Mouse (Mus musculus) hindbrain, embryonic 12.5 days (tissue): ENCODE measurements around the gene Gm20388. TPM values are rescaled to one million over a fixed set of nuclear protein-coding genes. Genes with fewer than 3 reads are reported as not detected.
A peak's percentile ranks its signal among the peaks of the same experiment; 100 is the strongest.

Source experiments
- ATAC-seq: fragments of 200-750 bp; cut with Nextera tagmentation; 2 replicates; pipeline ENCODE4 v1.8.0; 2017; ENCODE audit warnings: moderate TSS enrichment; ENCODE audit not compliant: low FRiP score
- H3K27ac ChIP-seq: fragments of 300-500 bp; sonication (generic); 2 replicates; pipeline ENCODE4 v1.5.1; 2016; ENCODE audit warnings: mild to moderate bottlenecking
- H3K27me3 ChIP-seq: fragments of 300-500 bp; sonication (generic); 2 replicates; pipeline ENCODE4 v1.6.1; 2016; ENCODE audit warnings: mild to moderate bottlenecking
- H3K36me3 ChIP-seq: fragments of 300-500 bp; sonication (generic); 2 replicates; pipeline ENCODE4 v1.6.1; 2016; ENCODE audit warnings: mild to moderate bottlenecking
- H3K4me1 ChIP-seq: fragments of 300-500 bp; sonication (generic); 2 replicates; pipeline ENCODE4 v1.6.1; 2016
- H3K4me2 ChIP-seq: fragments of 300-500 bp; sonication (generic); replicated peaks from 2 replicates; pipeline ENCODE4 v1.6.1; 2016; ENCODE audit warnings: mild to moderate bottlenecking
- H3K4me3 ChIP-seq: fragments of 300-500 bp; sonication (generic); 2 replicates; pipeline ENCODE4 v1.5.1; 2016; ENCODE audit warnings: mild to moderate bottlenecking
- H3K9ac ChIP-seq: fragments of 300-500 bp; sonication (generic); 2 replicates; pipeline ENCODE4 v1.6.1; 2016; ENCODE audit warnings: mild to moderate bottlenecking, moderate library complexity
- H3K9me3 ChIP-seq: fragments of 300-500 bp; sonication (generic); replicated peaks from 2 replicates; pipeline ENCODE4 v1.6.1; 2016; ENCODE audit warnings: mild to moderate bottlenecking
- WGBS: fragments of 180-500 bp; shearing (Covaris S2); methylation state at CpG from one replicate; pipeline ENCODE4 v1.1.7; 2016; 5-methylcytosine and 5-hydroxymethylcytosine counted together
- polyA plus RNA-seq: library from polyadenylated mRNA; unstranded; fragments of >200 nt; fragmentation: Nextera tagmentation; extraction: Ambion mirVana; gene quantifications from 2 replicates; pipeline ENCODE4 v1.2.1, GENCODE M21; 2016

Gm20388 gene
- polyA plus RNA-seq, 1 experiment from 2014 or later, result not detected

DNA sequence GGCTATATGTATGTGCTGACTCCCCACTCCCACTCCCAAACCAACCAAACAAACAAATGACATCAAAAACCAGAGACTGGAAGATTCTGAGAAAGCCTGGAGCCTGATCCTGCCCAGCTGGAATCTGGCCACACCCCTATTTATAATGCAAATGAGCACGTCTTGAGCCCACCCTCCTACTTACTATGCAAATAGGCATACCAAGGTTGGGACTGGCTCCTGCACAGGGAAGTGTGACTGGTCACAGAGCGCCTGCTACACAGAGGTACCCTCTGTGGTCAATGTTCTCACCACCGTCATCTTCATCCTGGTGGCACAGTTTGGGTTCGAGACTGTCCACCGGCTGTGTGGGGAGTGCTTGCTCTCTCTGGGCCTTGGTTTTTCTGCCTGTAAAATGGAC, 464.5 kb downstream of the Gm20388 start:
- Histone ChIP-seq H3K4me1 (peaks cover 83% of the 10 kb centered on the region), H3K9me3 (no peaks in the 10 kb centered on the region), H3K27ac (peak overlapping the region; percentile 84), H3K4me3 (no peak overlapping the region), H3K4me2 (no peak overlapping the region), H3K36me3 (no peaks in the 10 kb centered on the region), H3K9ac (no peak overlapping the region), H3K27me3 (no peaks in the 10 kb centered on the region)
- 29% methylated on average over 5 of the region's 5 CpGs for WGBS
- peak; percentile 68 for ATAC-seq

DNA sequence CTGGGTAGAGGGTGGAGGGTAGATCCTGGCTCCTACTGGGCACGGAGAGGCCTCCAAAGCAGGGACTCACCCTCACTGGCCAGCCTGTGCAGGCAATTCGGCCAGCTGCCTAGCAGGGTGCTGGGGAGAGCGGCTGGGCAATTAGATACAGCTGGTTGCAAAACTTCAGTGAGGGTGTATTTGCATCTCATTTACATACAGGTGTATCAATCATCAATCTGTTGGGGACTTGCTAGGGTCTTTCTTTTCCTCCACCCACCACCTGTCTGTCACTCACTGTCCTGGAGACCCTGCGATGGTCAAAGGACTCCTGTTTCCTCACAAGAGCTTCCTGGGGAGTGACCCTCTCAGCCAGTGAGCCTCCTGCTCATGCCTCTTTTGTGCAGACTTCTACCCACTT, 465.6 kb downstream of the Gm20388 start:
- Histone ChIP-seq H3K27ac (peak overlapping the region; percentile 84), H3K4me1 (peaks cover 90% of the 10 kb centered on the region), H3K27me3 (no peaks in the 10 kb centered on the region), H3K9me3 (no peaks in the 10 kb centered on the region), H3K4me3 (no peak overlapping the region), H3K4me2 (no peak overlapping the region), H3K9ac (0 out of 2 replicates have a peak overlapping the region, but pooled peaks have one; percentile 35), H3K36me3 (no peaks in the 10 kb centered on the region)
- no peak for ATAC-seq
- WGBS, result 17% methylated on average over 4 of the region's 4 CpGs

DNA sequence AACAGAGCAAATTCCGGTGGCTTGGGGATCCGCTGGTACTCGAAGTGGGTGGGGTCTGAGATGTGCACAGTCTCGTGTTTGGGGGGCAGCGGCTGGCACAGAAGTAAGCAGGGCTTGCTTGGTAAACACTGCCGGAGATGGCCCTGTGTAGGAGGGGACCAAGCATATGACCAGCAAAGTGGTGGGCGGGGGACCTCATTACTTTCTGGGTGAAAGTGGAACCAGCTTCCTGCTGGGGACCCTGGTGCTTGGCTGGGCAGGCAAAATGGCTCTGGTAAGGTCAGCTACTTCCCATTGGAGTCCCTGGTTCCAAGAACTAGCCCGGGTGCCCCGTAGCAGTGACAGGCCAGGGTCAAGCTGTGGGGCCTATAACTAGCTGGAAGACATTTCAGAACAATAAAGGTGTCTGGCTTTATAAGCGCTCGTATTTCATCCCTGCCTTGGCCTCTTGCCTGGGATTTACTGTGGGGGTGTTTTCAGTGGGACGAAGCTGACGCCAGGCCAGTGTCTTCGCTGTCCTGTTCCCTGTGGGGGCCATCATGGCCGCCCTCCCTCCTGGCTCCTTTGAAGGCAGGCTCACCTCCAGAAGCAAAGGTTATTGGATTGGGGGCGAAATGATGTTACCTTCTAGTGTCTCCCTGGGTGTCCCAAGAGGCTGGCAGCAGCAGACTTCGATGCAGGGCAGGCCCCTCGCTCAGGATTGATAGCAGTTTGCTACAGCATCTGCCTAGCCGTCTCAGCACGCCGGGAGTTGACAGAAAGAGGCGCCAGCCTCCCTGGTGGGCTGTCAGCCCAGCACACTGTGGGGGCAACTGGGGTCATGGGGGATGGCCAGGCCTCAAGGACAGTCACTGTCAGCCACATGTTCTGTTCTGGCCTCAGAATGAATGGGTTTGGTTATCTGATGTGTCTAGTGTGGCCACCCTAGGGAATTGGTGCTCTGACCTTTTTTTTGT, 466.5 kb downstream of the Gm20388 start:
- H3K4me2 ChIP-seq, result no peak overlapping the region
- no peak overlapping the region for H3K9ac ChIP-seq
- peak overlapping the region; percentile 73 for H3K27ac ChIP-seq
- no peaks in the 10 kb centered on the region for H3K27me3 ChIP-seq
- no peaks in the 10 kb centered on the region for H3K36me3 ChIP-seq
- 40% methylated on average over 22 of the region's 22 CpGs for WGBS
- no peaks in the 10 kb centered on the region for H3K9me3 ChIP-seq
- ATAC-seq, result no peak
- H3K4me1 ChIP-seq, result peaks cover 95% of the 10 kb centered on the region
- H3K4me3 ChIP-seq, result no peak overlapping the region

DNA sequence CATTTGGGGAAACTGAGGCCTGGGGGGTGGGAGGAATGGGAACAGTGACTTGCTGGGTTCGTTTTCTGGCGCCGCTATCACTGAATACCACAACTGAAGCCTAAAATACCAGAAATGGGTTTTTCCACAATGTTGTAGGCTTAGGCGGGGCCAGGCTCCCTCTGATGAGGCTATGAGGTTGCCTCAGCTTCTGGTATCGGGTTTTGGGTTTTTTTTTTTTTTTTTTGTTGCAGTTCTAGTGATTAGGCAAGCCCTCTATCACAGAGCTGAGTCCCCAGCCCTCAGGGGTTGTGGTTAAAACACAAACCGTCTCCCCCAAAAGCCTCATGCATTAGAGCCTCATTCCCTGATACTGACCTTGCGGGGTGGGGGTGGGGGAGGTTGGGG, 467.2 kb downstream of the Gm20388 start:
- no peak overlapping the region for H3K4me2 ChIP-seq
- H3K9ac ChIP-seq, result no peak overlapping the region
- no peaks in the 10 kb centered on the region for H3K27me3 ChIP-seq
- WGBS, result 55% methylated on average over 7 of the region's 7 CpGs
- no peak overlapping the region for H3K4me3 ChIP-seq
- no peaks in the 10 kb centered on the region for H3K9me3 ChIP-seq
- H3K36me3 ChIP-seq, result no peaks in the 10 kb centered on the region
- H3K4me1 ChIP-seq, result peaks cover 96% of the 10 kb centered on the region
- ATAC-seq, result no peak
- no peak overlapping the region for H3K27ac ChIP-seq

DNA sequence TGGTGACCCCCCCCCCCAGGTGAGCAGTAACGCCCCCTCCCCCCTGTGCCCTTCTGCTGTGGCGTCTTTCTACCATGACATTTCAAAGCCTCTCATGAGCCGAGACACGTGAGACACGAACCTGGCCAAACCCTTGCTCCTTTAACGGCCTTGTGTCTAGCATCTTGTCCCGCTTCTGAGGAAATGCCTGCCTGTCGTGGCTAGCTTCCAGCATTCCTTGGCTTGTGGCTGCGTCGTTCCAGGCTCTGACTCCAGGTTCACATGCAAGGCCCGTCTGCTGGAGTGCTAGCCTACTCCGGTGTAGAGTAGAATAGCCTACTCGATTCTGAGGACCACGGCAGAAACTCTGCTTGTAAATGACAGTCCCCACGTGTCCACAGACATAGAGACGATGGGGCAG, 467.7 kb downstream of the Gm20388 start:
- H3K9ac ChIP-seq, result no peak overlapping the region; the same call in 1 of the 2 replicates
- no peak overlapping the region for H3K4me2 ChIP-seq
- no peak overlapping the region for H3K4me3 ChIP-seq
- H3K9me3 ChIP-seq, result no peaks in the 10 kb centered on the region
- no peaks in the 10 kb centered on the region for H3K27me3 ChIP-seq
- ATAC-seq, result no peak
- H3K36me3 ChIP-seq, result no peaks in the 10 kb centered on the region
- 45% methylated on average over 16 of the region's 16 CpGs for WGBS
- no peak overlapping the region for H3K27ac ChIP-seq
- peaks cover 96% of the 10 kb centered on the region for H3K4me1 ChIP-seq

DNA sequence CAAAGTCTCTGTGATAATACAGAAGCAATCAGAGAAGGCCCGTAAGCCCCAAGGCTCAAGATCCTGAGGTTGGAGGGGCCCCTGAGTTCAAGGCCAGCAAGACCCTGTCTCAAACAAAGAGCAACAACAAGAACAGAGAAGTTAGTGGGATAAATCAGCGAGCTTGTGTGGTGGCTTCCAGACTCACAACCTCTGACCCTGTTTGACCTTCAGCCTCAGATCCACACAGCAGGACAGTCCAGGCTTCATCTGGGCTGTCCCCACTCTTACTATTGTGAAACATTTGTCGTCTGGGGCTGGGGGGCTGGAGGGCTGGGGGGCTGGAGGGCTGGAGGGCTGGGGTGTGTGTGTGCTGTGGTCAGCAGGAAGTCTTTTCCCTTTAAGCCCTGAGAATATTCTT, 468.4 kb downstream of the Gm20388 start:
- 36% methylated on average over 3 of the region's 3 CpGs for WGBS
- ATAC-seq, result no peak
- Histone ChIP-seq H3K36me3 (no peaks in the 10 kb centered on the region), H3K4me3 (no peak overlapping the region), H3K4me2 (no peak overlapping the region), H3K9me3 (no peaks in the 10 kb centered on the region), H3K4me1 (peaks cover 96% of the 10 kb centered on the region), H3K27me3 (no peaks in the 10 kb centered on the region), H3K27ac (no peak overlapping the region), H3K9ac (no peak overlapping the region)

DNA sequence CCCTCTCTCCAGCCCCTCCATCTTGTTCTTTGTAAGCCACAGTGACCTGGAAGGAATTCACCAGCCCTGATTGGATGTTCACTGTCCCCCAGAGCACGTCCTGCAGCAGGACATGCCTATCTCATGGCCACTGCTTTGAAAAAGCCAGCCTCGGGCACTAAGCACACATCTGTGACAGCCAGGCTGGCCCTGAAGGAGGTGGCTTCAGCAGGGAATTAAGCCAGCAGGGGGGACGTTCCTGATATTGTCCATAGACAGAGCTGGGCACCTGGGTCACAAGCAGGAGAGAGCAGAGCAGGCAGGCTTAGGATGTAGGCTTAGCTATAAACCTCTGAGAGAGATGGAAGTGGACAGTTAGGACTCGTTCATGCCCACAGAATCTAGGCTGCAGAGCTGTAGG, 471.2 kb downstream of the Gm20388 start:
- peak overlapping the region; percentile 78 for H3K27ac ChIP-seq
- WGBS, result 29% methylated on average over 4 of the region's 4 CpGs
- H3K9me3 ChIP-seq, result 0 out of 2 replicates have a peak, but pooled peaks cover 6% of the 10 kb centered on the region
- no peak overlapping the region for H3K4me2 ChIP-seq
- H3K27me3 ChIP-seq, result no peaks in the 10 kb centered on the region
- peak; percentile 14 for ATAC-seq
- no peaks in the 10 kb centered on the region for H3K36me3 ChIP-seq
- peaks cover 75% of the 10 kb centered on the region for H3K4me1 ChIP-seq
- 0 out of 2 replicates have a peak overlapping the region, but pooled peaks have one; percentile 0 for H3K9ac ChIP-seq
- no peak overlapping the region for H3K4me3 ChIP-seq

DNA sequence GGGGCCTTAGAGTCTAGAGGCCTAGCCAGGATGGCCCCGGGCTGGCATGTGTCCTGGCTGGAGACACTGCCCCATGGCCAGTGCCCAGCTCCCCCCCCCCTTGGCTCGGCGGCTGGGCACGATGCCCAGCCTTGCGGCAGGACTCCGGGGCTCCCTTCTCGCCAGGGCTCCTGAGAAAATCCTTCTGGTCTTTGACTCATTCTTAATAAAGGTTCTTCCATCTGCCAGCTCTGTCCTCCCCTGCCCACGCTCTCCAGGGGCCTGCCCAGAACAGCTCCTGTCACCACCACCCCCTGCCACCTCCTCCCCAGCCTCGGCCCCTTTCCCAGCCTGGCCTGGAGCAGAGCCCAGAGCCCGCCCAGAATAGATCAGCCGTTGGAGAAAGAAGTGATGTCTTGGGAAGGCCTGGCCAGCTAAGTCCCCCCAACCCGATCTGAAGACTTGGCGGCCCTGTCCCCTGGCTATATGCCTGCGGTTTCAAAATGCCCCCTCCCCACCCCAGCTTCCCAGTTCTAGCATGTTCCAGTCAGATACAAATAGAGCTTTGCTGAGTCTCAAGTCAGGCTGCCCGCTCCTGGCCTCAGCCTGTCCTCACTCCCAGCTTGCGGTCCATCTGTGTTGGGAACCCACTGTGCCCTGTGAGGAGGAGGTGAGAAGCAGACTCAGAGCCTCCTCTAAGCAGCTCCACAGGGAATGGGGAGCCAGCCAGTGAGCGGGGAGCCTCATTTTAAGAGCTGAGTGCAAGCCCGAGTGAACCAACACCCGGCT, 472.0 kb downstream of the Gm20388 start:
- no peaks in the 10 kb centered on the region for H3K36me3 ChIP-seq
- peak; percentile 72 for ATAC-seq
- no peak overlapping the region for H3K4me2 ChIP-seq
- H3K27me3 ChIP-seq, result no peaks in the 10 kb centered on the region
- peaks cover 72% of the 10 kb centered on the region for H3K4me1 ChIP-seq
- peak overlapping the region; percentile 78 for H3K27ac ChIP-seq
- 58% methylated on average over 19 of the region's 19 CpGs for WGBS
- H3K9ac ChIP-seq, result 0 out of 2 replicates have a peak overlapping the region, but pooled peaks have one; percentile 0
- H3K4me3 ChIP-seq, result no peak overlapping the region
- 0 out of 2 replicates have a peak, but pooled peaks cover 6% of the 10 kb centered on the region for H3K9me3 ChIP-seq

DNA sequence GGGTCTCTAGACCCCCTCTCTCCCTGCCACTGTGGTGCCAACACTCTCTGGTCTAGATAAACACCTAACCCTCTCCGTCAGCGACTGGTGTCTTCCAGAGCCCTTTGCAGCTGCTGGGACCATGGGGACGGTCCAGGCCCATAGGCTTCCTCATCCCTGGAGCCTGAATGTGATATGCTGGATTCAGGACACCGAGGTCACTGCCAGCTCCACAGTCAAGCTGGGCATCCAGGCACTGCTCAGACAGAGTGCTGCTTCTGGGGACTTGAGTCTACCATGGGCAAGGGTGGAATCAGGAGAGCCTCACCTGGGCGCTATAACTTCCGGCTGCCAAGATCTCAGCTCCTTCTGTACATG, 472.5 kb downstream of the Gm20388 start:
- Histone ChIP-seq H3K4me3 (no peak overlapping the region), H3K9ac (no peak overlapping the region), H3K4me2 (no peak overlapping the region), H3K27ac (peak overlapping the region; percentile 78), H3K9me3 (0 out of 2 replicates have a peak, but pooled peaks cover 6% of the 10 kb centered on the region), H3K4me1 (peaks cover 70% of the 10 kb centered on the region), H3K27me3 (no peaks in the 10 kb centered on the region), H3K36me3 (no peaks in the 10 kb centered on the region)
- ATAC-seq, result no peak
- 68% methylated on average over 6 of the region's 6 CpGs for WGBS

DNA sequence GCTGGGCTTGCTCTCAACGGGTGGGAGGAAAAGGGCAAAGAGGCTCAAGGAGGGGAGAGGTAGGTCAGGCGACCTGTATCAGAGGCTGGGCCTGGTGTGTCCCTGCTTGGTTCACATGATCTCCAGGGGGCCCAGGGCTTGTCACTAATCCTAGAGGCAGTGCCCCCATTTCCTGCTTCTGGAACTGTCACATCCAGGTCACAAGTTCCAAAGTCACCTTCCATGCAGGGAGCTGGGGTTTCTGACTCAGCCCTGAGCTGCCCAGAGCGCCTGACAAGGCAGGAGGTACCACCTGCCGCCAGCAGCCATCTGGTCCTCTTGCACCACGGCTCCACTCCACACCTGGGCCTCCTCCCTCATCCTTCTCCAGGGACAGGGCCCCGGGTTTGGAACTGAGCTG, 473.1 kb downstream of the Gm20388 start:
- no peak overlapping the region for H3K9ac ChIP-seq
- no peak overlapping the region for H3K4me3 ChIP-seq
- no peak overlapping the region for H3K4me2 ChIP-seq
- H3K27me3 ChIP-seq, result no peaks in the 10 kb centered on the region
- peaks cover 69% of the 10 kb centered on the region for H3K4me1 ChIP-seq
- 34% methylated on average over 6 of the region's 6 CpGs for WGBS
- H3K9me3 ChIP-seq, result 0 out of 2 replicates have a peak, but pooled peaks cover 6% of the 10 kb centered on the region
- no peak for ATAC-seq
- H3K36me3 ChIP-seq, result no peaks in the 10 kb centered on the region
- peak overlapping the region; percentile 78; the same call in 1 of the 2 replicates for H3K27ac ChIP-seq

DNA sequence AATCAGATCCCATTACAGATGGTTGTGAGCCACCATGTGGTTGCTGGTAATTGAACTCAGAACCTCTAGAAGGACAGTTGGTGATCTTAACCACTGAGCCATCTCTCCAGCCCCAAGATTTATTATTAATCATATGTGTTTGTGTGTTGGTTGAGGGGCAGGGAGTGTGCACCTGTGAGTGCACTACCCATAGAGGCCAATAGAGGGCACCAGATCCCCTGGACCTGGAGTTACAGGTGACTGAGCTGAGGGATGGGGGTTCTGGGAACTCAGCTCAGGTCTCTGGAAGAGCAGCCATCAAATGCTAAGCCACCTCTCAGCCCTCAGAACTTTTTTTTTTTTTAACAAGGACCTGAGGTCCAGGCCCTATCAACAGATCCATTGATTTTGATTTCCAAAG, 474.1 kb downstream of the Gm20388 start:
- peaks cover 60% of the 10 kb centered on the region for H3K4me1 ChIP-seq
- ATAC-seq, result no peak

DNA sequence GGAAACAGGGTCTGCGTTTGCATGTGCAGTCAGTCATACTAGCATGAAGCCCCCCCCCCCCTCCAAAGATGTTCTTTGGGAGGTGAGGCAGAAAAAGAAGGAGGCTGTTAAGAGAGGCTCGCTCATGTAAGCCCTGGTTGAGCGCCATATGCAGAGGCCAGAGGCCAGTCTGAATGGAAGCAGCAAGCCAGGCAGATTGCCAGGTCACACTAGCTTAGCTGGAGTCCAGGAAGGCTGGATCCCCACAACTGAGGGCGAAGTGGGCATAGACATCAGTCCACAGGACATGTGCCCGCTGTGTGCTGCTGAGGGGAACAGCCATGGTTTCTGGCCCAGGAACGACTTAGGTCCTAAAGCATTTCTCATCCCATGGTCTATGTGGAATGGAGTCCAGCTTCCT, 477.6 kb downstream of the Gm20388 start:
- H3K27ac ChIP-seq, result no peak overlapping the region

More for the DNA sequence above, 474.1 kb downstream of the Gm20388 start:
- Histone ChIP-seq H3K27me3 (no peaks in the 10 kb centered on the region), H3K4me2 (no peak overlapping the region), H3K9me3 (0 out of 2 replicates have a peak, but pooled peaks cover 6% of the 10 kb centered on the region), H3K36me3 (no peaks in the 10 kb centered on the region), H3K9ac (no peak overlapping the region), H3K27ac (no peak overlapping the region), H3K4me3 (no peak overlapping the region)

More for the DNA sequence above, 477.6 kb downstream of the Gm20388 start:
- 0 out of 2 replicates have a peak, but pooled peaks cover 6% of the 10 kb centered on the region for H3K9me3 ChIP-seq
- no peak for ATAC-seq
- H3K4me2 ChIP-seq, result no peak overlapping the region
- no peak overlapping the region for H3K9ac ChIP-seq
- no peak overlapping the region for H3K4me3 ChIP-seq
- WGBS, result 88% methylated on average over 6 of the region's 6 CpGs
- no peaks in the 10 kb centered on the region for H3K27me3 ChIP-seq
- peaks cover 55% of the 10 kb centered on the region for H3K4me1 ChIP-seq
- no peaks in the 10 kb centered on the region for H3K36me3 ChIP-seq
